Mouse (Mus musculus) liver, postnatal 0 days (tissue): ENCODE results near the gene Med13.

Experiments used
- CTCF ChIP-seq: sonication (generic); IDR thresholded peaks from 2 replicates; pipeline ENCODE4 v1.5.1; 2016; ENCODE audit warnings: antibody characterized with exemption, low read depth
- EP300 ChIP-seq: IDR thresholded peaks from 2 replicates; pipeline ENCODE4 v1.6.1; 2016; ENCODE audit warnings: antibody characterized with exemption, low read depth, mild to moderate bottlenecking

DNA sequence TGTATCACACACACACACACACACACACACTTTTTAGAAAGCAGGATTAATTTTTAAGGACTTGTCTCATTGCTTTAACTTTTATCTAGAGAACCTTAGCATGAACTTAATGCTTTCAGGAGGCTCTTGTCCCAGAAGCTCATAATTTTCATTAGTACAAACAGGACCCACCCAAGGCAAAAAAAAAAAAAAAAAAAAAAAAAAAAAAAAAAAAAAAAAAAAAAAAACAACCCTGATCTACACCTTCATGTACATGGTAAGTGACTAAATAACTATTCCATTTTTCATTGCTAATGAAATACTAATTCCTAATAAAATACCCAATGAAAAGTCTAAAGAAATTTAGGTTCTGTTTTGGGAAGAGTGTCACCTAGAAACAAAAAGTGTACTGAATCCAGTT is 8.5 kb downstream of the Med13 start:
- TF ChIP-seq EP300 (no peak), CTCF (no peak)
